Mouse (Mus musculus): Measurements from ENCODE around the gene Sucla2. TPM values are rescaled to one million over a fixed set of nuclear protein-coding genes. Genes with fewer than 3 reads are reported as not detected.
A peak's percentile ranks its signal among the peaks of the same experiment; 100 is the strongest.
"Not testable (repeated sequence)": the region's sequence is repeated elsewhere in the genome, so short reads cannot be mapped to it uniquely, and the experiment has no call there.

Sucla2 gene
- polyA plus RNA-seq, 1 experiment from 2014 or later, result 286 TPM

DNA sequence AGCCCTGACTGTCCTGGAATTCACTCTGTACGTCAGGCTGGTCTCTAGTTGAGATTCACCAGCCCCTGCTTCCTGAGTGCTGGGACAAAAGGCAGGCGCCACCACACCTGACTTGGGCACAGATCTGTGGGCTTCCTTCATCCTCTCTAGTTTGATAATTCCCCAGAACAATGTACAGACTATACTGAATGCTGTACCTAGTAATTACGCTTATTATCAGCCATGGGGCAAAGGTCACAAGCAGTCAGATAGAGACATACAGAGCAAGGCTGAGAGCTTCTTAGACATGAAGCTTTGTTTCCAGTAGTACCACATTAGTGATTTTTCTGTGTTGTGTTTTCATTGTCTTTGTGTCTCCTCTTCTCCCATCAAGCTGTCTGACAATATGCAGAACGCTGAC lies 46.0 kb downstream of the Sucla2 start:
- H3K9ac ChIP-seq (ENCODE audit: low read length), result no peak overlapping the region
- H3K27ac ChIP-seq (ENCODE audit: low read length), result no peak overlapping the region
- H3K36me3 ChIP-seq (ENCODE audit: control insufficient read depth, insufficient read depth), result peaks cover 30% of the 10 kb centered on the region
- H3K4me3 ChIP-seq (ENCODE audit: low read length), result no peak overlapping the region
- no peak overlapping the region for H3K4me2 ChIP-seq (ENCODE audit: low read depth, low read length)
- ATAC-seq (replicated peaks; ENCODE audit: extremely low read depth, insufficient read depth, low FRiP score), result no peak
- no peaks in the 10 kb centered on the region for H3K4me1 ChIP-seq (ENCODE audit: control insufficient read depth, insufficient read depth, low read length)
- 77% methylated on average over 4 of the region's 4 CpGs for WGBS
- H3K27me3 ChIP-seq (ENCODE audit: control insufficient read depth, insufficient read depth, low read length), result no peaks in the 10 kb centered on the region
- H3K9me3 ChIP-seq (replicated peaks; ENCODE audit: control insufficient read depth, low read length), result no peaks in the 10 kb centered on the region

DNA sequence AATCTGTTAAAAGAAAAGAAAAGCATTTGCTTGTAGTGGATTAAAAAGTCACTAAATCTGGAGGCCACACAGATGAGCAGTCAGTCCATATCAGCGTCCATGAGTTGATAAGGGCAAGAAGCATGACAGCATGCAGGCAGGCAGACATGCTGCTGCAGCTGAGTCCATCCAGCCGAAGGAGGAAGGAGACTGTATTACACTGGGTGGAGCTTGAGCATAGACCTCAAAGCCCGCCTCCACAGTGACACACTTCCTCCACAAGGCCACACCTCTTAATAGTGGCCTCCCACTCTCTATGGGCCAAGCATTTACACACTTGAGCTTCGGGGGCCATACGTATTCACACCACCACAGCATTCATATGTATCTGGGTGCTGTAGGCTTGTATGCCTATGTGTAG lies 48.9 kb downstream of the Sucla2 start:
- Histone ChIP-seq H3K27ac (ENCODE audit: low read length) (no peak overlapping the region), H3K9me3 (replicated peaks; ENCODE audit: control insufficient read depth, low read length) (no peaks in the 10 kb centered on the region), H3K36me3 (ENCODE audit: control insufficient read depth, insufficient read depth) (peaks cover 32% of the 10 kb centered on the region), H3K4me2 (ENCODE audit: low read depth, low read length) (no peak overlapping the region), H3K27me3 (ENCODE audit: control insufficient read depth, insufficient read depth, low read length) (no peaks in the 10 kb centered on the region), H3K9ac (ENCODE audit: low read length) (no peak overlapping the region), H3K4me1 (ENCODE audit: control insufficient read depth, insufficient read depth, low read length) (no peaks in the 10 kb centered on the region), H3K4me3 (ENCODE audit: low read length) (no peak overlapping the region)
- ATAC-seq (replicated peaks; ENCODE audit: extremely low read depth, insufficient read depth, low FRiP score), result no peak
- 69% methylated on average over 5 of the region's 5 CpGs for WGBS

DNA sequence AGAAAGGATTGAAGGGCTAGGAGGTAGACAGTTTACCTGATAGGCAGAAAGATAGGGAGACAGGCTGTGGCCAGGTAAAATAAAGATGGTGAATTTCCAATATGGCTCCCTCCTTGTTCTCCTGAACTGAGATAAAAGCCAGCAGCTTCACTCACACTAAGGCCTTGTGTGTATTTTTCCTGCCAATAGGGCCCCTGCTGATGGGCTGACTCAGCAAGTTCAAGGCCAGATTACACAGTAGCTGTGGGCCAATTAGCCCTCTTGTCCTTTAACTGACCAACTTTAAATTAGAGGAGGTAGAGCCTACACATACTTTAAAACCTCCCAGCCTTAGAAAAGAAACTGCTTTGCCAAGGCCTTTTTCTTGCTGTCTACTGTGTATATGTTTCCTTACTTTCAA lies 51.2 kb downstream of the Sucla2 start:
- no peaks in the 10 kb centered on the region for H3K27me3 ChIP-seq (ENCODE audit: control insufficient read depth, insufficient read depth, low read length)
- ATAC-seq (replicated peaks; ENCODE audit: extremely low read depth, insufficient read depth, low FRiP score), result no peak
- no peak overlapping the region for H3K4me2 ChIP-seq (ENCODE audit: low read depth, low read length)
- no peaks in the 10 kb centered on the region for H3K9me3 ChIP-seq (replicated peaks; ENCODE audit: control insufficient read depth, low read length)
- no peak overlapping the region for H3K4me3 ChIP-seq (ENCODE audit: low read length)
- no peak overlapping the region for H3K27ac ChIP-seq (ENCODE audit: low read length)
- no peaks in the 10 kb centered on the region for H3K4me1 ChIP-seq (ENCODE audit: control insufficient read depth, insufficient read depth, low read length)
- no peak overlapping the region for H3K9ac ChIP-seq (ENCODE audit: low read length)
- peaks cover 32% of the 10 kb centered on the region for H3K36me3 ChIP-seq (ENCODE audit: control insufficient read depth, insufficient read depth)

DNA sequence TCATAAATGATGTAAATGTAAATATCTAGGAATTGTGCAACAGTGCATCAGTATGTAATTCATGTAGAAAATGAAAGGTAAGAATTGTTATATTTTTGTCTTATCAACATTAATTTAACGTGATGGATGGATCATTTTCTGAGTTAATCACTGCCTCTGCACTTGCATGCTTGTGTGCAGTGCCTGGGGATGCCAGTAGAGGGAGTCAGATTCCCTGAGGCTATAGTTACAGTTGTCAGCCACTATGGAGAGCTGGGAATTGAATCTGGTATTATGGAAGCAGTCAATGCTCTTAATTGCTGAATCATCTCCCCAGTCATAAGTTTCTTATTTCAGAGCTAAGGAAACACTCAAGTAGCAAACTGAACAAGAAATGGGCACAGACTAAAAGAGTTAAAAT lies 63.0 kb downstream of the Sucla2 start:
- no peak overlapping the region for H3K9ac ChIP-seq (ENCODE audit: low read length)
- 0 out of 2 replicates have a peak, but pooled peaks cover 3% of the 10 kb centered on the region for H3K9me3 ChIP-seq (replicated peaks; ENCODE audit: control insufficient read depth, low read length)
- no peak overlapping the region for H3K4me3 ChIP-seq (ENCODE audit: low read length)
- H3K36me3 ChIP-seq (ENCODE audit: control insufficient read depth, insufficient read depth), result peaks cover 27% of the 10 kb centered on the region
- no peak overlapping the region for H3K27ac ChIP-seq (ENCODE audit: low read length)
- no peaks in the 10 kb centered on the region for H3K27me3 ChIP-seq (ENCODE audit: control insufficient read depth, insufficient read depth, low read length)
- 67% methylated on average over 1 of the region's 1 CpGs for WGBS
- H3K4me1 ChIP-seq (ENCODE audit: control insufficient read depth, insufficient read depth, low read length), result no peaks in the 10 kb centered on the region
- no peak overlapping the region for H3K4me2 ChIP-seq (ENCODE audit: low read depth, low read length)
- no peak for ATAC-seq (replicated peaks; ENCODE audit: extremely low read depth, insufficient read depth, low FRiP score)

DNA sequence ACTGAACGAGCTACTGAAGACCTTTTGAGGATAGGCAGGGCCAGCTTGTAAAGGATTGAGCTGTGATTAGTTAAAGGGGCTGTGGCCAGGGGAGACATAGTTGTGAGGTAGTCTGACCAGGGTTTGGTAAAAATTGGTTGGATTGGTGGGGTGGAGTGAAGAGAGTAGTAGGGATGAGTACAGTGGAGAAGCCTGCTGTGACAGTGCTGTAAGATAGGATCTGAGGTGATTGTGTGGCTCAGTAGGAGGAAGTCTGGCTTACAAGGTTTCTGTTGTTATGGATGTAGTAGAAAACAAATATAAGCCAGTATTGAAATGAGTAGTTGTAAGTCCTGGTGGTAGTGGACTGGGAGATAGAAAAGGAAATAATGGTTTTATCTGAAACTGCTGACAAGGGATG lies 67.0 kb downstream of the Sucla2 start:
- no peak overlapping the region for H3K4me3 ChIP-seq (ENCODE audit: low read length)
- no peaks in the 10 kb centered on the region for H3K9me3 ChIP-seq (replicated peaks; ENCODE audit: control insufficient read depth, low read length)
- no peaks in the 10 kb centered on the region for H3K4me1 ChIP-seq (ENCODE audit: control insufficient read depth, insufficient read depth, low read length)
- 75% methylated on average over 1 of the region's 1 CpGs for WGBS
- ATAC-seq (replicated peaks; ENCODE audit: extremely low read depth, insufficient read depth, low FRiP score), result no peak
- H3K4me2 ChIP-seq (ENCODE audit: low read depth, low read length), result no peak overlapping the region
- no peaks in the 10 kb centered on the region for H3K27me3 ChIP-seq (ENCODE audit: control insufficient read depth, insufficient read depth, low read length)
- H3K9ac ChIP-seq (ENCODE audit: low read length), result no peak overlapping the region
- no peak overlapping the region for H3K27ac ChIP-seq (ENCODE audit: low read length)
- H3K36me3 ChIP-seq (ENCODE audit: control insufficient read depth, insufficient read depth), result peaks cover 37% of the 10 kb centered on the region

DNA sequence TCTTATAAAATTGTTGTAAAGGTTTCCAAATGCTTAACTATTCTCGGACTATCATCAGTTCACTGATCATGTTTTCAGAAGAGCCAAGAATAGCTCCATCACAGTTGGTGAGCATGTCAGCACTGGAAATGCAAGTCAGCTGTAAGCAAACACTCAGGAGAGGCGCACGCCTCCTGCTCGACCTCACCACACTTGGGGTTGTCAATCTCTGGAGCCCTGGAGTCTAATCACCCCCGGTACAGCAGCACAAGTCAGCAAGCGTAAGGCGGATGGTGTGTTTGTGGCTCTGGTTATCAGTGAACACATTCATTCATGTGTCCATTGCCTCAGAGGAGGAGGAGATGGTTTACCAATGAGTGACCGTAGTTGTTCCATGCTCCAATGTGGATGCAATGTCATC lies 74.6 kb downstream of the Sucla2 start:
- peak; percentile 69; the same call in 1 of the 2 replicates for ATAC-seq (replicated peaks; ENCODE audit: extremely low read depth, insufficient read depth, low FRiP score)
- Histone ChIP-seq H3K36me3 (ENCODE audit: control insufficient read depth, insufficient read depth) (peaks cover 45% of the 10 kb centered on the region), H3K27me3 (ENCODE audit: control insufficient read depth, insufficient read depth, low read length) (no peaks in the 10 kb centered on the region), H3K4me3 (ENCODE audit: low read length) (no peak overlapping the region), H3K4me2 (ENCODE audit: low read depth, low read length) (no peak overlapping the region), H3K27ac (ENCODE audit: low read length) (0 out of 2 replicates have a peak overlapping the region, but pooled peaks have one; percentile 9), H3K4me1 (ENCODE audit: control insufficient read depth, insufficient read depth, low read length) (peaks cover 9% of the 10 kb centered on the region; the same call in 1 of the 2 replicates), H3K9me3 (replicated peaks; ENCODE audit: control insufficient read depth, low read length) (peaks cover 9% of the 10 kb centered on the region), H3K9ac (ENCODE audit: low read length) (no peak overlapping the region)
- WGBS, result 41% methylated on average over 8 of the region's 8 CpGs

DNA sequence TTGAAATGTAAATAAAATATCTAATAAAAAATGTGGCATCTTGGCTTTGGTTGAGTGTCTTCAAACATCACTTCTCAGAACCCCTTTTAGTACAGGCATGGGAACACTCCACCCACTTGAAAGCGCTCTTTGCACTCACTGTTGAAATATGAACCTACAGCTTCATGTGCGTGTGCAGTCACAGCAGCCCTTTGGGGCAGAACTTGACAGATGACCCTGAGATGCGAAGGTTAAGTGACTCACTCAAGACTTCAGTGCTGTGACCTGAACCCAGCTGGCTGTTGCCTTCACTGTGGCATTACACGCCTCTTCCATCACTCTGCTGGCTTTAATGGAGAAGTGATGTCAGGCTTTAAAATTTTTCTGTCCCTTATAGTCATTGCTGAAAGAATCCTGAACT lies 82.6 kb downstream of the Sucla2 start:
- H3K4me2 ChIP-seq (ENCODE audit: low read depth, low read length), result no peak overlapping the region
- peaks cover under 1% of the 10 kb centered on the region; the same call in 1 of the 2 replicates for H3K9me3 ChIP-seq (replicated peaks; ENCODE audit: control insufficient read depth, low read length)
- ATAC-seq (replicated peaks; ENCODE audit: extremely low read depth, insufficient read depth, low FRiP score), result no peak
- no peaks in the 10 kb centered on the region for H3K27me3 ChIP-seq (ENCODE audit: control insufficient read depth, insufficient read depth, low read length)
- no peak overlapping the region for H3K4me3 ChIP-seq (ENCODE audit: low read length)
- 53% methylated on average over 4 of the region's 4 CpGs for WGBS
- peaks cover 10% of the 10 kb centered on the region for H3K36me3 ChIP-seq (ENCODE audit: control insufficient read depth, insufficient read depth)
- H3K27ac ChIP-seq (ENCODE audit: low read length), result no peak overlapping the region
- 0 out of 2 replicates have a peak, but pooled peaks cover 2% of the 10 kb centered on the region for H3K4me1 ChIP-seq (ENCODE audit: control insufficient read depth, insufficient read depth, low read length)
- no peak overlapping the region for H3K9ac ChIP-seq (ENCODE audit: low read length)

DNA sequence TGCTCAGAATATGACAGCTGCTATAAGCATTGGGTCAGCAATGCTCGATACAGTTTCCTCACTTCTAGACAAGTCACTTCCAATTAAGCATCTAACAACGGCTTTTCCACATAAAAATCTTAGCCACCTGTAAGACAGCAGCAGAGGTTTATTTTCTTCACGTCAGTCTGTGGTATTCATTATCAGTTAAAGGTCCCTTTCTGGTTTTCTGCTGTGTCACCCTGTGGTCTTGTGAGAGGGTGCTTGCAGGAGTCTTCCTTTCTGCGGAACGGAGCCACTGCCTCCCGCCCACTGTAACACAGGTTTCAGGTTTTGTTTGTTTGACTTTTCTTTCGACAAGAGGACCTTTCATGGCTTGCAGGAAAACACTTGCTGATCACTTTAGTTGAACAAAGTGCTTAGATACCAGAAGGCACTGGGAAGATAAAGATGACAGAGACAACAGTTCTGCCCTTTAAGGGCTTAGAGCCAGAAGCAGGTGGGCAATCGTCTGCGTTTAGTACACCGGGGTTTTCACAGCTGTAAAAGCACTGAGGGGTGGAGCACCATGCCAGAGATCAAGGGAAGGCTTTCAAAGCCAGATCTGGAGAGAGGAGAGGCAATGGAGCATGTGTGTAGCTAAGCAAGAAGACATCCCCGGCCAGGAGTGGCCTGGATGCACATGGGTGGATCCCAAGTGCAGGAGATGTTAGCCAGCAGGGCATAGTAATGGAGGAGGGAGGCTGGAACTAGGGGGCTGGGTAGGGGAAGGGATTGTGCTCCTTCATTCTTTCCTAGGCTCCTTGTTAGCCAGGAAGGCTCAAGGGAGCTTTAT lies 83.8 kb downstream of the Sucla2 start:
- H3K9ac ChIP-seq (ENCODE audit: low read length), result no peak overlapping the region
- H3K27me3 ChIP-seq (ENCODE audit: control insufficient read depth, insufficient read depth, low read length), result no peaks in the 10 kb centered on the region
- ATAC-seq (replicated peaks; ENCODE audit: extremely low read depth, insufficient read depth, low FRiP score), result no peak; the same call in 1 of the 2 replicates
- H3K9me3 ChIP-seq (replicated peaks; ENCODE audit: control insufficient read depth, low read length), result no peaks in the 10 kb centered on the region
- WGBS, result 24% methylated on average over 11 of the region's 11 CpGs
- peaks cover 5% of the 10 kb centered on the region for H3K36me3 ChIP-seq (ENCODE audit: control insufficient read depth, insufficient read depth)
- peak overlapping the region; percentile 19; the same call in 1 of the 2 replicates for H3K4me2 ChIP-seq (ENCODE audit: low read depth, low read length)
- no peak overlapping the region for H3K4me3 ChIP-seq (ENCODE audit: low read length)
- no peak overlapping the region for H3K27ac ChIP-seq (ENCODE audit: low read length)
- 0 out of 2 replicates have a peak, but pooled peaks cover 2% of the 10 kb centered on the region for H3K4me1 ChIP-seq (ENCODE audit: control insufficient read depth, insufficient read depth, low read length)

DNA sequence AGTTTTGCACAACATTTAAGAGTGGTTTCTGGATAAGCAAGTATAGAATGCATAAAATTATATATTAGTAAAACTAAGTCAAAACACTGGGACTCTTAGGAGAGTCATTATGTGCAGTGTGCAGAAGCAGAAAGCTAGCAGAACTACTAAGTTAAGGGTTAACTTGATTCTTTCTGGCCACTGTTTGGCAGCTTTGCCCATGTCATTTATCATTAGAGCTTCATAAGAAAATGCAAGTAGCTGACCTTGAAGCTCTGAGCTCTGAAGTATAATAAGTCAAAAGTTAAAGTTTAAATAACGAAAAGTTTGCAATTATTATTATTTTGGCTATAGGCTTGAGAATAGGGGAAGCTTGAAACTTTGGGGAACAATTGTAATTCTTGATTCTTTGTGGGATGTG lies 89.8 kb downstream of the Sucla2 start:
- H3K4me1 ChIP-seq (ENCODE audit: control insufficient read depth, insufficient read depth, low read length); H3K36me3 ChIP-seq (ENCODE audit: control insufficient read depth, insufficient read depth); H3K27ac ChIP-seq (ENCODE audit: low read length); H3K9me3 ChIP-seq (replicated peaks; ENCODE audit: control insufficient read depth, low read length); H3K9ac ChIP-seq (ENCODE audit: low read length); ATAC-seq (replicated peaks; ENCODE audit: extremely low read depth, insufficient read depth, low FRiP score); H3K4me2 ChIP-seq (ENCODE audit: low read depth, low read length); H3K27me3 ChIP-seq (ENCODE audit: control insufficient read depth, insufficient read depth, low read length); H3K4me3 ChIP-seq (ENCODE audit: low read length): not testable (repeated sequence)
- WGBS, result 50% methylated on average over 1 of the region's 1 CpGs
